Mouse (Mus musculus): ENCODE measurements around the gene Fam170b. TPM values are rescaled to one million over a fixed set of nuclear protein-coding genes. Genes with fewer than 3 reads are reported as not detected.

Fam170b gene
- 2.6 TPM for polyA plus RNA-seq (2014; fragmentation: Illumina TruSeq; extraction: RNeasy Lipid Tissue Mini Kit (QIAGEN cat#74804); ENCODE audit: low read depth, low replicate concordance)

GRCm38 (mm10) chr14:32833847-32834246 is at the start of gene Fam170b:
Gene Fam170b (plus strand): TSS chr14:32833962.

GRCm38 (mm10) chr14:32785556-32786130 is 48.1 kb upstream of the Fam170b start, which contains the start of gene Tmem273:
Gene Tmem273 (plus strand): TSS chr14:32785963.

GRCm38 (mm10) chr14:32856681-32857328 is 23.0 kb downstream of the Fam170b start, which contains the start of gene Vstm4:
Gene Vstm4 (plus strand): TSS chr14:32856756.

Other genes with a start within 250 kb of the Fam170b start
- not detected for gene Prrxl1, start 234.6 kb upstream of the Fam170b start, polyA plus RNA-seq (2014; fragmentation: Illumina TruSeq; extraction: RNeasy Lipid Tissue Mini Kit (QIAGEN cat#74804); ENCODE audit: low read depth, low replicate concordance)
- gene 3425401B19Rik, start 148.7 kb upstream of the Fam170b start, polyA plus RNA-seq (2014; fragmentation: Illumina TruSeq; extraction: RNeasy Lipid Tissue Mini Kit (QIAGEN cat#74804); ENCODE audit: low read depth, low replicate concordance) = 0.45 TPM
- gene Tmem273, start 48.0 kb upstream of the Fam170b start, polyA plus RNA-seq (2014; fragmentation: Illumina TruSeq; extraction: RNeasy Lipid Tissue Mini Kit (QIAGEN cat#74804); ENCODE audit: low read depth, low replicate concordance) = 5.1 TPM
- gene Vstm4, start 22.8 kb downstream of the Fam170b start, polyA plus RNA-seq (2014; fragmentation: Illumina TruSeq; extraction: RNeasy Lipid Tissue Mini Kit (QIAGEN cat#74804); ENCODE audit: low read depth, low replicate concordance) = 7.3 TPM
- 19.1 TPM for gene Lrrc18, start 157.4 kb downstream of the Fam170b start, polyA plus RNA-seq (2014; fragmentation: Illumina TruSeq; extraction: RNeasy Lipid Tissue Mini Kit (QIAGEN cat#74804); ENCODE audit: low read depth, low replicate concordance)